Comparison of ENCODE assay signal across 10 mouse cellular contexts in the genomic region with DNA sequence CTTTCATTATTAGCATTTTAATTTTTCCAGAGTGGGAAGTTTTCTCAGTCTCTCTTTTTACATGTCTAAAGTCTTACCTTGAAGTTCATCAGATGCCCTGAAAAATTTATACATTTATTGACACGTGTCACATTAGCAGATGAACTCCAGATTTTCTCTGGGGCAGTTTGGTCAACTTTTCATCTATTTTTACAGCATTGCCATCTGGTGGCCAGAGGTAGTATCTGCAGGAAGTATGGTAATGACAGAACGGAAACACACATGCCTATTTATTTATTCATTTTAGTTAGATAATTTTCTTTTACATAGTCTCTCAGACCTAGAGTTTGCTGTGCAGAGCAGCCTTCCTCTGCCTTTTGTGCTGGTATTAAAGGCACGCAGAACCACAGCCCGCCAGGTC. TPM values are rescaled to one million over a fixed set of nuclear protein-coding genes. Genes with fewer than 3 reads are reported as not detected.
DNase-seq lines count a peak whose midpoint lies in the region; ATAC-seq and TF ChIP-seq lines count a peak whose summit lies in the region.
"Had no signal": no experiment of that assay in that cellular context is flagged by ENCODE, and none has a peak within 500 bp of the region (broad histone marks: within the 10 kb centered on the region; RNA-seq: fewer than 3 reads in every experiment).

No protein-coding gene starts in this region.

- peak; percentile 25 for DNase-seq in hindbrain, postnatal 0 days (ENCODE audit: low spot score)
- DNase-seq in CD4-positive helper T cell, adult 2 months (ENCODE audit: low read depth, low spot score): peak; percentile 8
- peak; percentile 37 for DNase-seq in MN1 (ENCODE audit: low spot score)
- no peak for DNase-seq in spleen, postnatal 36 days (ENCODE audit: low spot score in 2 of 2)
- no peak for DNase-seq in right cerebral cortex, postnatal 25 days

- H3K27me3 ChIP-seq in hindbrain, postnatal 0 days (ENCODE audit: insufficient read depth, low read length): no peaks in the 10 kb centered on the region
- H3K27me3 ChIP-seq in hindbrain, embryonic 12.5 days: no peaks in the 10 kb centered on the region
- H3K27me3 ChIP-seq: embryonic facial prominence, embryonic 13.5 days; limb, embryonic 12.5 days had no signal

- no peaks in the 10 kb centered on the region for H3K9me3 ChIP-seq in hindbrain, postnatal 0 days (ENCODE audit: low read length)
- H3K9me3 ChIP-seq in hindbrain, embryonic 12.5 days (replicated peaks): peaks cover 2% of the 10 kb centered on the region

- WGBS in hindbrain, postnatal 0 days: 37% methylated on average over 4 of the region's 4 CpGs
- WGBS in hindbrain, embryonic 12.5 days: 31% methylated on average over 4 of the region's 4 CpGs

- no peak overlapping the region for H3K4me2 ChIP-seq in hindbrain, postnatal 0 days (ENCODE audit: low read depth, low read length)
- H3K4me2 ChIP-seq in hindbrain, embryonic 12.5 days (replicated peaks): no peak overlapping the region
- H3K4me2 ChIP-seq: embryonic facial prominence, embryonic 13.5 days; limb, embryonic 12.5 days had no signal

- ATAC-seq in hindbrain, postnatal 0 days: no peak
- ATAC-seq in hindbrain, embryonic 12.5 days (ENCODE audit: low FRiP score): no peak
- peak; percentile 59; the same call in 1 of the 2 replicates for ATAC-seq in granulocyte monocyte progenitor cell, adult 5-6 weeks (replicated peaks; ENCODE audit: poor library complexity, severe bottlenecking)
- peak; percentile 82 for ATAC-seq in megakaryocyte progenitor cell, adult 5-6 weeks (replicated peaks; ENCODE audit: poor library complexity)

- TF ChIP-seq CTCF in hindbrain, postnatal 0 days (IDR thresholded peaks at IDR 0.05; ENCODE audit: low read depth): peak; percentile 67

- no peak overlapping the region for H3K9ac ChIP-seq in hindbrain, postnatal 0 days (replicated peaks; ENCODE audit: low read length)
- no peak overlapping the region for H3K9ac ChIP-seq in hindbrain, embryonic 12.5 days
- H3K9ac ChIP-seq: embryonic facial prominence, embryonic 13.5 days; limb, embryonic 12.5 days had no signal

- no peak overlapping the region for H3K4me3 ChIP-seq in hindbrain, postnatal 0 days (ENCODE audit: low read length)
- H3K4me3 ChIP-seq in hindbrain, embryonic 12.5 days: no peak overlapping the region
- H3K4me3 ChIP-seq: embryonic facial prominence, embryonic 13.5 days; limb, embryonic 12.5 days had no signal

- no peaks in the 10 kb centered on the region for H3K36me3 ChIP-seq in hindbrain, postnatal 0 days (ENCODE audit: insufficient read depth, low read length)
- H3K36me3 ChIP-seq in hindbrain, embryonic 12.5 days: no peaks in the 10 kb centered on the region
- H3K36me3 ChIP-seq: embryonic facial prominence, embryonic 13.5 days; limb, embryonic 12.5 days had no signal

- no peak overlapping the region for H3K27ac ChIP-seq in hindbrain, postnatal 0 days
- H3K27ac ChIP-seq in hindbrain, embryonic 12.5 days: no peak overlapping the region
- H3K27ac ChIP-seq: embryonic facial prominence, embryonic 13.5 days; limb, embryonic 12.5 days had no signal

- no peaks in the 10 kb centered on the region for H3K4me1 ChIP-seq in hindbrain, postnatal 0 days (ENCODE audit: insufficient read depth, low read length)
- H3K4me1 ChIP-seq in hindbrain, embryonic 12.5 days: no peaks in the 10 kb centered on the region
- H3K4me1 ChIP-seq: embryonic facial prominence, embryonic 13.5 days; limb, embryonic 12.5 days had no signal

RNA-seq across cellular contexts. Expression of a gene that starts 58.4 kb away (rescaled TPM):
- total RNA-seq in hindbrain, postnatal 0 days (2014; rRNA removed): 7.2 and 9.5 TPM in 2 replicates
- polyA plus RNA-seq in hindbrain, postnatal 0 days (2015; fragmentation: Nextera tagmentation; extraction: Ambion mirVana): 3.6 TPM in 2 replicates
- polyA plus RNA-seq in hindbrain, embryonic 12.5 days (2016; fragmentation: Nextera tagmentation; extraction: Ambion mirVana): 0.79 and 0.96 TPM in 2 replicates
- total RNA-seq in granulocyte monocyte progenitor cell, adult 5-6 weeks (2014; fragmentation: Nextera tagmentation): not detected in 2 replicates
- total RNA-seq in granulocyte monocyte progenitor cell, adult 5-6 weeks (2017): 0.22 TPM in 1 of 2 replicates, not detected in the other
- 0.12 TPM in 1 of 2 replicates, not detected in the other for total RNA-seq in megakaryocyte progenitor cell, adult 5-6 weeks (2015)
- 0.04 TPM in 1 of 2 replicates, not detected in the other for total RNA-seq in megakaryocyte progenitor cell, adult 5-6 weeks (2017)

Comparison
In these comparisons a context has a peak if more than half of its experiments do, and no peak if none do; other contexts are left out.
1. ATAC-seq: peak in granulocyte monocyte progenitor cell, adult 5-6 weeks (single experiment) and megakaryocyte progenitor cell, adult 5-6 weeks (single experiment); none in hindbrain, postnatal 0 days (single experiment) and hindbrain, embryonic 12.5 days (single experiment).
2. DNase-seq: peak in hindbrain, postnatal 0 days (single experiment), CD4-positive helper T cell, adult 2 months (single experiment) and MN1 (single experiment); none in spleen, postnatal 36 days (0 of 2) and right cerebral cortex, postnatal 25 days (single experiment).